In the genomic region with DNA sequence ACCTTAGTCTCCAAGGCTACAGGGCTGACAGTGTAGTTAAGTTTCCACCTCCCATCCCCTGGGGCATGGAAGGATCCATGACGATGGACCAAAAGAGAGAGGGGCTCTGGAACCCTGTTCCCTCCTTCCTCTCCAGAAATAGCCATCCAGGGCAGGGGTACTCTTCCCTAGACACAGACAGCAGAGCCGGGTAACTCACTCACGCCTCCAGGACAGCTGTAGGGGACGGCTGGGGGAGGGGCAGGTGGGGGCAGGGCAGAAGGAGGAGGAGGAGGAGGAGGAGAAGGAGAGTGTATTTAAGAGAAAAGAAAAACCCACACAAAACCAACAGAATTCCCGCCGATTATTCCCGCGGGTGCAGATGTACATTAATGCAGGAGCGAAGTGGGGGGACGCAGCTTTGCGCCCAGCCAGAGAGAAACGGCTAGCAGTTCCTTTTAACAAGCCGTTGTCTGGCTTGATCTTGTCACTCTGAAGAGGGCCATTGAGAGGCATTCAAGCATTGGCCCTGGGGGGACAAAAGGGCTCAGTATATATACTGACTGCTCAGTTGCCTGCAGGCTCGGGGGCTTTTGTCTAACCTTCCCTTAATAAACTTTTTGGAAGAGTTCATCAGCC, we compare ENCODE assay signal across 15 mouse cellular contexts. TPM values are rescaled to one million over a fixed set of nuclear protein-coding genes. Genes with fewer than 3 reads are reported as not detected.
DNase-seq lines count a peak whose midpoint lies in the region; ATAC-seq lines count a peak whose summit lies in the region.
"Had no signal": no experiment of that assay in that cellular context is flagged by ENCODE, and none has a peak within 500 bp of the region (broad histone marks: within the 10 kb centered on the region; RNA-seq: fewer than 3 reads in every experiment).

No protein-coding gene starts in this region.

- intact Hi-C loops in left cerebral cortex, postnatal 4 days (cut with DNase I): no loop called here

- H3K27me3 ChIP-seq in heart, embryonic 10.5 days (ENCODE audit: insufficient read depth, poor library complexity, severe bottlenecking): peaks cover 97% of the 10 kb centered on the region
- H3K27me3 ChIP-seq in heart, embryonic 11.5 days (ENCODE audit: control insufficient read depth, insufficient read depth, low read length): peaks cover 87% of the 10 kb centered on the region
- peaks cover 62% of the 10 kb centered on the region for H3K27me3 ChIP-seq in forebrain, embryonic 11.5 days (ENCODE audit: control insufficient read depth, insufficient read depth, low read length)
- peaks cover 25% of the 10 kb centered on the region for H3K27me3 ChIP-seq in hindbrain, embryonic 16.5 days (replicated peaks; ENCODE audit: control insufficient read depth, insufficient read depth, low read length)
- H3K27me3 ChIP-seq in neural tube, embryonic 13.5 days: peaks cover 77% of the 10 kb centered on the region

- H3K4me1 ChIP-seq in heart, embryonic 10.5 days: peaks cover 42% of the 10 kb centered on the region
- H3K4me1 ChIP-seq in heart, embryonic 11.5 days (ENCODE audit: control insufficient read depth, insufficient read depth, low read length): peaks cover 15% of the 10 kb centered on the region
- peaks cover 32% of the 10 kb centered on the region for H3K4me1 ChIP-seq in forebrain, embryonic 11.5 days (replicated peaks; ENCODE audit: control insufficient read depth, insufficient read depth, low read length)
- peaks cover 11% of the 10 kb centered on the region; the same call in 1 of the 2 replicates for H3K4me1 ChIP-seq in hindbrain, embryonic 16.5 days (ENCODE audit: control insufficient read depth, insufficient read depth, low read depth, low read length)
- H3K4me1 ChIP-seq in neural tube, embryonic 13.5 days (replicated peaks): peaks cover 66% of the 10 kb centered on the region

- no peak for ATAC-seq in heart, embryonic 11.5 days (replicated peaks; ENCODE audit: insufficient number of reproducible peaks, low FRiP score, low TSS enrichment)
- ATAC-seq in forebrain, embryonic 11.5 days (replicated peaks; ENCODE audit: low FRiP score): peak; percentile 79
- peak; percentile 37; the same call in 1 of the 2 replicates for ATAC-seq in hindbrain, embryonic 16.5 days
- peak; percentile 48; the same call in 1 of the 2 replicates for ATAC-seq in neural tube, embryonic 13.5 days (ENCODE audit: low read depth)
- no peak for ATAC-seq in inflammation-experienced regulatory T-cells, adult 6 months

- no peak overlapping the region for H3K27ac ChIP-seq in heart, embryonic 10.5 days
- no peak overlapping the region for H3K27ac ChIP-seq in heart, embryonic 11.5 days (ENCODE audit: low read depth, low read length)
- H3K27ac ChIP-seq in forebrain, embryonic 11.5 days (ENCODE audit: low read depth, low read length): peak overlapping the region; percentile 58; the same call in 1 of the 2 replicates
- H3K27ac ChIP-seq in hindbrain, embryonic 16.5 days (ENCODE audit: low read depth, low read length): no peak overlapping the region
- peak overlapping the region; percentile 49 for H3K27ac ChIP-seq in neural tube, embryonic 13.5 days (replicated peaks)
- H3K27ac ChIP-seq: kidney, postnatal 0 days; limb, embryonic 12.5 days; lung, embryonic 15.5 days had no signal

- H3K4me2 ChIP-seq in heart, embryonic 11.5 days: no peak overlapping the region
- H3K4me2 ChIP-seq in forebrain, embryonic 11.5 days (ENCODE audit: low read depth, low read length, severe bottlenecking): peak overlapping the region; percentile 37
- H3K4me2 ChIP-seq in hindbrain, embryonic 16.5 days (ENCODE audit: low read length): no peak overlapping the region
- H3K4me2 ChIP-seq in neural tube, embryonic 13.5 days: peak overlapping the region; percentile 1; the same call in 1 of the 2 replicates
- H3K4me2 ChIP-seq: heart, embryonic 12.5 days; limb, embryonic 12.5 days; lung, embryonic 15.5 days had no signal

- no peaks in the 10 kb centered on the region for H3K9me3 ChIP-seq in heart, embryonic 10.5 days
- no peaks in the 10 kb centered on the region for H3K9me3 ChIP-seq in heart, embryonic 11.5 days (replicated peaks; ENCODE audit: control insufficient read depth, low read length)
- no peaks in the 10 kb centered on the region for H3K9me3 ChIP-seq in forebrain, embryonic 11.5 days (ENCODE audit: control insufficient read depth, low read length)
- H3K9me3 ChIP-seq in hindbrain, embryonic 16.5 days (ENCODE audit: control insufficient read depth, low read length): no peaks in the 10 kb centered on the region
- H3K9me3 ChIP-seq in neural tube, embryonic 13.5 days: no peaks in the 10 kb centered on the region
- H3K9me3 ChIP-seq: limb, embryonic 12.5 days; lung, embryonic 15.5 days had no signal

- no peak for DNase-seq in heart, embryonic 10.5 days (ENCODE audit: low spot score)
- DNase-seq in forebrain, embryonic 11.5 days (ENCODE audit: low spot score): peak; percentile 77
- no peak for DNase-seq in thymus, adult 18-20 months
- no peak for DNase-seq in left cerebral cortex, postnatal 4 days
- DNase-seq: cerebellum, adult 9-11 months had no signal

- no peaks in the 10 kb centered on the region for H3K36me3 ChIP-seq in heart, embryonic 10.5 days
- no peaks in the 10 kb centered on the region for H3K36me3 ChIP-seq in heart, embryonic 11.5 days (ENCODE audit: control insufficient read depth, insufficient read depth, low read length)
- H3K36me3 ChIP-seq in forebrain, embryonic 11.5 days (ENCODE audit: control insufficient read depth, insufficient read depth, low read length): no peaks in the 10 kb centered on the region
- no peaks in the 10 kb centered on the region for H3K36me3 ChIP-seq in hindbrain, embryonic 16.5 days (ENCODE audit: control insufficient read depth, insufficient read depth, low read length)
- no peaks in the 10 kb centered on the region for H3K36me3 ChIP-seq in neural tube, embryonic 13.5 days
- H3K36me3 ChIP-seq: heart, embryonic 12.5 days; limb, embryonic 12.5 days; lung, embryonic 15.5 days had no signal

- 8% methylated on average over 14 of the region's 14 CpGs for WGBS in heart, embryonic 10.5 days
- 11% methylated on average over 14 of the region's 14 CpGs for WGBS in heart, embryonic 11.5 days (ENCODE audit: insufficient replicate concordance)
- WGBS in forebrain, embryonic 11.5 days: 2% methylated on average over 14 of the region's 14 CpGs
- 3% methylated on average over 14 of the region's 14 CpGs for WGBS in hindbrain, embryonic 16.5 days
- WGBS in neural tube, embryonic 13.5 days: 1% methylated on average over 14 of the region's 14 CpGs

- no peak overlapping the region for H3K9ac ChIP-seq in heart, embryonic 11.5 days (ENCODE audit: low read depth, low read length)
- H3K9ac ChIP-seq in forebrain, embryonic 11.5 days (ENCODE audit: low read length): no peak overlapping the region
- no peak overlapping the region for H3K9ac ChIP-seq in hindbrain, embryonic 16.5 days (ENCODE audit: low read depth, low read length)
- H3K9ac ChIP-seq in neural tube, embryonic 13.5 days: no peak overlapping the region
- H3K9ac ChIP-seq: heart, embryonic 12.5 days; limb, embryonic 12.5 days; lung, embryonic 15.5 days had no signal

- H3K4me3 ChIP-seq in heart, embryonic 10.5 days: peak overlapping the region; percentile 33; the same call in 1 of the 2 replicates
- no peak overlapping the region for H3K4me3 ChIP-seq in heart, embryonic 11.5 days (ENCODE audit: low read depth, low read length)
- no peak overlapping the region for H3K4me3 ChIP-seq in forebrain, embryonic 11.5 days (ENCODE audit: low read depth, low read length)
- H3K4me3 ChIP-seq in hindbrain, embryonic 16.5 days (ENCODE audit: low read length): no peak overlapping the region
- H3K4me3 ChIP-seq in neural tube, embryonic 13.5 days: no peak overlapping the region
- H3K4me3 ChIP-seq: heart, embryonic 12.5 days; limb, embryonic 12.5 days; lung, embryonic 15.5 days had no signal

RNA-seq across cellular contexts. Expression of a gene that starts 26.0 kb away (rescaled TPM):
- 0.03 TPM in 1 of 2 replicates, not detected in the other for polyA plus RNA-seq in heart, embryonic 10.5 days (2016; fragmentation: Nextera tagmentation; extraction: Ambion mirVana)
- polyA plus RNA-seq in heart, embryonic 11.5 days (2014; fragmentation: Nextera tagmentation; extraction: Ambion mirVana): 0.04 and 0.11 TPM in 2 replicates
- 0.57 and 0.73 TPM in 2 replicates for polyA plus RNA-seq in forebrain, embryonic 11.5 days (2014; fragmentation: Nextera tagmentation; extraction: Ambion mirVana)
- 0.24 and 0.60 TPM in 2 replicates for polyA plus RNA-seq in hindbrain, embryonic 16.5 days (2015; fragmentation: Nextera tagmentation; extraction: Ambion mirVana)
- polyA plus RNA-seq in neural tube, embryonic 13.5 days (2015; fragmentation: Nextera tagmentation; extraction: Ambion mirVana): 0.50 and 0.70 TPM in 2 replicates
- polyA plus RNA-seq in inflammation-experienced regulatory T-cells, adult 6 months (2017; shearing (Covaris generic)): not detected
- under 1 TPM in 1 of 2 experiments, not detected in 1; 0.06 TPM for total RNA-seq in left cerebral cortex, postnatal 4 days (2021)
- total RNA-seq: adrenal gland, adult 18-20 months; monocyte, adult 5-6 weeks had no signal
- polyA plus RNA-seq: kidney, postnatal 0 days had no signal

Comparison
In these comparisons a context has a peak if more than half of its experiments do, and no peak if none do; other contexts are left out.
1. H3K27ac ChIP-seq: peak in forebrain, embryonic 11.5 days (single experiment) and neural tube, embryonic 13.5 days (single experiment); none in heart, embryonic 10.5 days (single experiment), heart, embryonic 11.5 days (single experiment) and hindbrain, embryonic 16.5 days (single experiment).
2. ATAC-seq: peak in forebrain, embryonic 11.5 days (single experiment), hindbrain, embryonic 16.5 days (single experiment) and neural tube, embryonic 13.5 days (single experiment); none in heart, embryonic 11.5 days (single experiment) and inflammation-experienced regulatory T-cells, adult 6 months (single experiment).
3. H3K4me2 ChIP-seq: peak in forebrain, embryonic 11.5 days (single experiment) and neural tube, embryonic 13.5 days (single experiment); none in heart, embryonic 11.5 days (single experiment) and hindbrain, embryonic 16.5 days (single experiment).